Mouse (Mus musculus) kidney, embryonic 14.5 days (tissue): ENCODE results near the gene Nebl. TPM values are rescaled to one million over a fixed set of nuclear protein-coding genes. Genes with fewer than 3 reads are reported as not detected.
"Not testable (repeated sequence)": the region's sequence is repeated elsewhere in the genome, so short reads cannot be mapped to it uniquely, and the experiment has no call there.

Source experiments
- ATAC-seq: fragments of 200-750 bp; cut with Nextera tagmentation; 2 replicates; pipeline ENCODE4 v1.8.0; 2017; ENCODE audit warnings: moderate number of reproducible peaks, mild to moderate bottlenecking, moderate TSS enrichment, moderate library complexity; ENCODE audit not compliant: low FRiP score, low TSS enrichment
- H3K27ac ChIP-seq: fragments of 300-500 bp; sonication (generic); 2 replicates; pipeline ENCODE4 v1.5.1; 2014; ENCODE audit warnings: low read depth, mild to moderate bottlenecking, low read length, moderate library complexity, mixed read lengths
- H3K27me3 ChIP-seq: fragments of 300-500 bp; sonication (generic); 2 replicates; pipeline ENCODE4 v1.6.1; 2014; ENCODE audit warnings: mild to moderate bottlenecking, low read length; ENCODE audit not compliant: control insufficient read depth, insufficient read depth
- H3K36me3 ChIP-seq: fragments of 300-500 bp; sonication (generic); 2 replicates; pipeline ENCODE4 v1.6.1; 2014; ENCODE audit warnings: low read length, mixed read lengths; ENCODE audit not compliant: control insufficient read depth, insufficient read depth
- H3K4me1 ChIP-seq: fragments of 300-500 bp; sonication (generic); 2 replicates; pipeline ENCODE4 v1.6.1; 2014; ENCODE audit warnings: low read length, mixed read lengths; ENCODE audit not compliant: control insufficient read depth, insufficient read depth
- H3K4me2 ChIP-seq: fragments of 300-500 bp; sonication (generic); replicated peaks from 2 replicates; pipeline ENCODE4 v1.6.1; 2014; ENCODE audit warnings: low read depth, mild to moderate bottlenecking, low read length
- H3K4me3 ChIP-seq: fragments of 300-500 bp; sonication (generic); 2 replicates; pipeline ENCODE4 v1.5.1; 2014; ENCODE audit warnings: mild to moderate bottlenecking, low read length
- H3K9ac ChIP-seq: fragments of 300-500 bp; sonication (generic); 2 replicates; pipeline ENCODE4 v1.6.1; 2014; ENCODE audit warnings: low read depth, mild to moderate bottlenecking, low read length, moderate library complexity
- H3K9me3 ChIP-seq: fragments of 300-500 bp; sonication (generic); 2 replicates; pipeline ENCODE4 v1.6.1; 2016; ENCODE audit warnings: low read length; ENCODE audit not compliant: control insufficient read depth
- WGBS: fragments of 180-500 bp; shearing (Covaris S2); extraction: QIAGEN DNeasy Blood & Tissue Kit; methylation state at CpG from one replicate; pipeline ENCODE4 v1.1.7; 2014; 5-methylcytosine and 5-hydroxymethylcytosine counted together
- microRNA-seq: library from miRNA; unstranded; fragments of <30 nt; microRNA quantifications from one replicate; pipeline ENCODE4, GENCODE M21; 2016
- polyA plus RNA-seq: library from polyadenylated mRNA; unstranded; fragments of >200 nt; fragmentation: Nextera tagmentation; extraction: Ambion mirVana; gene quantifications from 2 replicates; pipeline ENCODE4 v1.2.1, GENCODE M21; 2014

Nebl gene
- polyA plus RNA-seq, 1 experiment from 2014 or later: 6.4 TPM

GRCm38 (mm10) chr2:17344643-17345042 lies 386.6 kb downstream of the Nebl start:
- no peak for ATAC-seq
- Histone ChIP-seq H3K36me3 (no peaks in the 10 kb centered on the region), H3K27ac (no peak overlapping the region), H3K4me3 (no peak overlapping the region), H3K9me3 (no peaks in the 10 kb centered on the region), H3K4me2 (no peak overlapping the region), H3K27me3 (no peaks in the 10 kb centered on the region), H3K9ac (no peak overlapping the region), H3K4me1 (no peaks in the 10 kb centered on the region)
- WGBS: 90% methylated on average over 1 of the region's 1 CpGs

DNA sequence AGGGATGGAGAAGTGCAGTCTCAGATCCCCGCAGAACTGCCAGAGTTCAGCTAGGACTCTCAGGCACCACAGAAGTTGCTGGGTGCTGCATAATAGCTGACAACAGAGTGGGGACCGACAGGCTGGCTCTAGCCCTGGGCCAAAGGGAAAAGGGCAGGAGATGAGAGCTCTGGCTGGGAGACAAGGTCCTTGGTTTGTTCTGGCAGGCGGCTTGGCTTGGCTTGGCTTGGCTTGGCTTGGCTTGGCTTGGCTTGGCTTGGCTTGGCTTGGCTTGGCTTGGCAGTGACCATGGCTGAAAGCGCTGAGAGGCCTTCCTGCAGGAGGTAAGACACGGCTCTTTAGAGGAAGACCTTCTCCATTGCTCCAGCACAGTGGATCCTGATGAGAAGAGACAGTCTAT lies 395.8 kb downstream of the Nebl start:
- no peak overlapping the region for H3K4me2 ChIP-seq
- ATAC-seq: no peak
- no peaks in the 10 kb centered on the region for H3K9me3 ChIP-seq
- no peaks in the 10 kb centered on the region for H3K4me1 ChIP-seq
- no peaks in the 10 kb centered on the region for H3K36me3 ChIP-seq
- H3K4me3 ChIP-seq: no peak overlapping the region
- H3K27me3 ChIP-seq: no peaks in the 10 kb centered on the region
- 87% methylated on average over 5 of the region's 5 CpGs for WGBS
- no peak overlapping the region for H3K27ac ChIP-seq
- no peak overlapping the region for H3K9ac ChIP-seq

DNA sequence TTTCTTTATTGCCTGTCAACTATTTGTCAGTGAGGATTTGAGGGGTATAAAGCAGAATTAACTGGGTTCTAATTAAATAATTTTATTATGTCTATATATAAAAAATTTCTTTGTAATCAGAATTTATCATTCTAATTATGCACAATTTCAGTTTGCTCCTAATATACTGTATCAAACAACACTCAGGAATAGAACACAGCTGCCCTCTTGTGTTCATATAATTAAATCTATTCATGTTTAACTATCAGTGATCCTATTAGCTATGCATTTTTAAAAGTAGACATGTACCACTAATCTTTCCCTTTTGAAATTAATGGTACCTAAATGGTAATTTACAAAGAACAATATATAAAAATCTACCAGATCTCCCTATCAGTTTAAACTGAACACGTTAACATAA lies 404.7 kb downstream of the Nebl start:
- no peaks in the 10 kb centered on the region for H3K36me3 ChIP-seq
- H3K4me3 ChIP-seq: no peak overlapping the region
- H3K4me1 ChIP-seq: no peaks in the 10 kb centered on the region
- ATAC-seq: no peak
- no peak overlapping the region for H3K9ac ChIP-seq
- H3K9me3 ChIP-seq: no peaks in the 10 kb centered on the region
- no peak overlapping the region for H3K27ac ChIP-seq
- 86% methylated on average over 1 of the region's 1 CpGs for WGBS
- H3K27me3 ChIP-seq: no peaks in the 10 kb centered on the region
- no peak overlapping the region for H3K4me2 ChIP-seq

DNA sequence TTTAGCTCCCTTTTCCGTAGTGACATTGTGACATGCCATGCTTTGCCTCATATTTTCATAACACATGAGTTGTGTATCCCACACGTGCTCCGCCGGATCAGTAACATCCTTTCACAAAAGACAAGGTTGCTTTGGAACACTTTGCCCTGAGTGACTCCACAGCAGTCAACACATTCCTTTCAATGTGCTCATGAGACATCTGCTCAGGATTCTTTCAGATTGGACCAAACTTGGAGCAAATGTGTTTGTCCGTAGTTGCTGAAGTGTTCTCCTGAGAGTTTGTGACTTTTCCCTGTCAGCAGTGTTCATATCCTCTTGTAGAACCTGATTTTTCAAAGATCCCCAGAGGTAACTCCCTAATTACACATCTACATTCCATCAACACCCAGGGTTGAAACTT lies 414.4 kb downstream of the Nebl start:
- ATAC-seq: no peak
- Histone ChIP-seq H3K27me3 (no peaks in the 10 kb centered on the region), H3K9ac (no peak overlapping the region), H3K4me1 (no peaks in the 10 kb centered on the region), H3K4me2 (no peak overlapping the region), H3K36me3 (no peaks in the 10 kb centered on the region), H3K4me3 (no peak overlapping the region), H3K27ac (no peak overlapping the region), H3K9me3 (no peaks in the 10 kb centered on the region)
- WGBS: 83% methylated on average over 5 of the region's 5 CpGs

DNA sequence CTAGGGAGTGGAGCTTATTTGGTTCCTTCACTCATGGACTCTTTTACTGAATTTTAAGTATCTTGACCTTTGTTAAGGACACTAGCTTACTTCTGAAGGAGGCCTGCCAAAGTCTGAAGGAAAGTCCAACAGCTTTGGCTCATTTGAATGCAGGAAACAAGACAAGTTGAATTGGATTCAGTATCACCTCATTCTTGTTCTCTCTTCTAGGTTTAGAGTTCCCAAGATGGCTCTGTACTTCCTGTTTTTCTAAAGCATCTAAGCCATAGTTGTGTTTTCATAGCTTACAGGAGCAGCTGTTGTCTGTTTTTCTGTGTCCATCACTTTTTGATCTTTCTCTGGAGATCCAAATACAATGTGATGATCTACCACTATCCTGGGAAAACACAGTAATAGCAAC lies 429.9 kb downstream of the Nebl start:
- H3K4me2 ChIP-seq: no peak overlapping the region
- no peak for ATAC-seq
- H3K4me3 ChIP-seq: no peak overlapping the region
- no peak overlapping the region for H3K9ac ChIP-seq
- H3K4me1 ChIP-seq: no peaks in the 10 kb centered on the region
- no peak overlapping the region for H3K27ac ChIP-seq
- H3K36me3 ChIP-seq: no peaks in the 10 kb centered on the region
- no peaks in the 10 kb centered on the region for H3K9me3 ChIP-seq
- no peaks in the 10 kb centered on the region for H3K27me3 ChIP-seq

DNA sequence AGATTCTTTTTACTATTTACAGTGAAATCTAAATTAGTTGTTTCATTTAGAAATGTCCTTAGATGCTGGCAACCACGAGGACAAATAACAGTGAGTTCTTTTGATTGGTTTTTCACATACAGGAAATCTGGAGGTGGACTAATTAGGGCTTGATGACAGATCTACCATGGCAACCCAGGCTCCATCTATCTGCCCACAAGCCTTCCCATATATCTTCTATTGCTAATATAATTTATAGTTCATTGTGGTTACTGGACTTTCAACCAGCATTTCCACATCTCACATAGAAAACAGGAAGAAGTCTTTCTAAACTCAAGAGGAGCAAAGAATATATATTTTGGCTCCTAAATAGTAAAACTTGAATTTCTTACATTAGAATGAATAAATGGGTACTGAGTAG lies 433.8 kb downstream of the Nebl start:
- ATAC-seq: no peak
- Histone ChIP-seq H3K9ac (no peak overlapping the region), H3K36me3 (no peaks in the 10 kb centered on the region), H3K4me1 (no peaks in the 10 kb centered on the region), H3K9me3 (no peaks in the 10 kb centered on the region), H3K27ac (no peak overlapping the region), H3K27me3 (no peaks in the 10 kb centered on the region), H3K4me2 (no peak overlapping the region), H3K4me3 (no peak overlapping the region)
- 69% methylated on average over 1 of the region's 1 CpGs for WGBS

GRCm38 (mm10) chr2:17295257-17295656 lies 436.0 kb downstream of the Nebl start:
- H3K4me2 ChIP-seq, H3K4me1 ChIP-seq, H3K36me3 ChIP-seq, ATAC-seq, H3K9ac ChIP-seq, H3K4me3 ChIP-seq, H3K27ac ChIP-seq, H3K27me3 ChIP-seq, H3K9me3 ChIP-seq: not testable (repeated sequence)
- WGBS: 94% methylated on average over 3 of the region's 5 CpGs

Small RNA genes within 50 kb of the gene (microRNA-seq; reads per million reads assigned to microRNA genes)
- not detected for gene Mir6419
